Mouse (Mus musculus): ENCODE measurements around the gene Map1s. TPM values are rescaled to one million over a fixed set of nuclear protein-coding genes. Genes with fewer than 3 reads are reported as not detected.
A peak's percentile ranks its signal among the peaks of the same experiment; 100 is the strongest.

The Map1s gene
- polyA plus RNA-seq, 1 experiment from 2014 or later, result 41.5 TPM

DNA sequence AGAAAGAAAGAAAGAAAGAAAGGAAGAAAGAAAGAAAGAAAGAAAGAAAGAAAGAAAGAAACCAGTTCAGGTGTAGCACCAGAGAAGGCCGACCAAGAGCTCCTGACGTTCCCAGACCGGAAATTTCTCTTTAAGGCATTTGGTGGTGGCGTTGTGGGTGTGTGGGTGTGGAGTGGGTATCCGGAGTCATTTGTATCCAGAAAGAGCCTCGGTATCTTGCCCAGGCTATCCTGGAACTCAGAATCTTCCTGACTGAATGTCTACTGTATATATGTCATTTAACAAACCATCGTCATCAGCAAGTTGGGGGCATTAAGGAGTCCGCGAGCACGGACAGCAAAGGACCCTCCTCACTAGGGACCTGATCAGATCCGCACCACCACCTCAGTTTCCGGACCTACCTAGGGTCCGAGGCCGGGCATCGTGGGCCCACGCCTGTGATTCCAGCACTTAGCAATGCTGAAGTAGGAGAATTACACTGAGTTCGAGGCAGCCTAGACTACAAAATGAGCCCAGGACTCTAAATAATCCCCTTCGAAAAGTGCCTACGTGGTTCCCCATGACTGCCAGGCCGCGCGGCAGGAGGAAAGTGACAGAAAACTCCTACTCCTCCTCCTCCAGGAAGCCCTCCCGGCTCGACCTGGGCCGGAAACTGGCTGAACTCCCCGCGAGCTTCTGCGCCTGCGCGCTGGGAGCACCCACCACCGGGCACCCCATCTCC lies 32.9 kb upstream of the Map1s start:
- WGBS, result 4% methylated on average over 31 of the region's 31 CpGs
- no peaks in the 10 kb centered on the region for H3K9me3 ChIP-seq (ENCODE audit: control insufficient read depth, low read depth, low read length)
- 0 out of 2 replicates have a peak, but pooled peaks cover 2% of the 10 kb centered on the region for H3K36me3 ChIP-seq (ENCODE audit: control insufficient read depth, insufficient read depth, low read length)
- peak overlapping the region; percentile 81 for H3K27ac ChIP-seq (ENCODE audit: low read length)
- peaks cover 15% of the 10 kb centered on the region for H3K4me1 ChIP-seq (ENCODE audit: control insufficient read depth, insufficient read depth, low read length)
- H3K9ac ChIP-seq (replicated peaks; ENCODE audit: low read depth, low read length), result peak overlapping the region; percentile 72
- H3K27me3 ChIP-seq (ENCODE audit: control insufficient read depth, insufficient read depth, low read length), result no peaks in the 10 kb centered on the region
- H3K4me2 ChIP-seq (replicated peaks; ENCODE audit: low read depth, low read length), result peak overlapping the region; percentile 88
- H3K4me3 ChIP-seq (ENCODE audit: low read depth, low read length), result peak overlapping the region; percentile 80
- ATAC-seq (ENCODE audit: insufficient number of reproducible peaks, insufficient read depth, low FRiP score, low read depth), result no peak

- peak within 1 kb of the TSS; percentile 80 for H3K4me3 ChIP-seq (ENCODE audit: low read depth, low read length)
- ATAC-seq (ENCODE audit: insufficient number of reproducible peaks, insufficient read depth, low FRiP score, low read depth), result peak; percentile 88
- H3K9me3 ChIP-seq (ENCODE audit: control insufficient read depth, low read depth, low read length), result no peaks in the 10 kb centered on the region
- H3K4me1 ChIP-seq (ENCODE audit: control insufficient read depth, insufficient read depth, low read length), result peaks cover 11% of the 10 kb centered on the region
- 1% methylated on average over 46 of the region's 46 CpGs for WGBS
- H3K4me2 ChIP-seq (replicated peaks; ENCODE audit: low read depth, low read length), result peak within 1 kb of the TSS; percentile 88
- H3K9ac ChIP-seq (replicated peaks; ENCODE audit: low read depth, low read length), result peak within 1 kb of the TSS; percentile 72
- H3K27me3 ChIP-seq (ENCODE audit: control insufficient read depth, insufficient read depth, low read length), result no peaks in the 10 kb centered on the region
- H3K36me3 ChIP-seq (ENCODE audit: control insufficient read depth, insufficient read depth, low read length), result no peaks in the 10 kb centered on the region
- peak within 1 kb of the TSS; percentile 81 for H3K27ac ChIP-seq (ENCODE audit: low read length)
These were observed 32.3 kb upstream of the Map1s start, which contains the start of gene Ccdc124 for GRCm38 (mm10) chr8:70873364-70873985. Ccdc124 (minus strand) TSS chr8:70873935.

DNA sequence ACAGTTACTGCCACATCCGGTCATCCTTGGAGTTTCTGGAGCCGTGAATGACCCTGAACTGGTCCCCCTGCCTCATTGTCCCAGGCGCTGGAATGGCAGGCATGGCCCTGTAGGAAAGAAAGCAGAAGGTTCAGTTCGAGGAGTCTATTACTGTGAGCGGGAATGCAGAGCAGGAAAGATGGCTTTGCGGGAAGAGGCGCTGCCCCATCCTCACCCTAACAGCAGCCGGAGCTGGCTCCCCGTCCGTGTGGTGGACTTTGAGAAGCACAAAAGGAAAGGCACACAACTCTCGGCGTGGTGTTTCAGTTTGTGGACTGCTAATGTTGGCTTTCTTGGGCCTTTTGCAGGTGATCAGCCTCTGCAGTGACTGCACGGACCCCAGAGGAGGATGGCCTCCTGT lies 31.3 kb upstream of the Map1s start:
- no peaks in the 10 kb centered on the region for H3K36me3 ChIP-seq (ENCODE audit: control insufficient read depth, insufficient read depth, low read length)
- no peak overlapping the region for H3K27ac ChIP-seq (ENCODE audit: low read length)
- no peak for ATAC-seq (ENCODE audit: insufficient number of reproducible peaks, insufficient read depth, low FRiP score, low read depth)

GRCm38 (mm10) chr8:70876382-70876781 lies 29.4 kb upstream of the Map1s start:
- no peak overlapping the region for H3K27ac ChIP-seq (ENCODE audit: low read length)
- H3K4me3 ChIP-seq (ENCODE audit: low read depth, low read length), result no peak overlapping the region
- 49% methylated on average over 4 of the region's 4 CpGs for WGBS
- 0 out of 2 replicates have a peak, but pooled peaks have one; percentile 25 for ATAC-seq (ENCODE audit: insufficient number of reproducible peaks, insufficient read depth, low FRiP score, low read depth)
- H3K9me3 ChIP-seq (ENCODE audit: control insufficient read depth, low read depth, low read length), result no peaks in the 10 kb centered on the region
- peaks cover 4% of the 10 kb centered on the region; the same call in 1 of the 2 replicates for H3K4me1 ChIP-seq (ENCODE audit: control insufficient read depth, insufficient read depth, low read length)
- no peak overlapping the region for H3K9ac ChIP-seq (replicated peaks; ENCODE audit: low read depth, low read length)
- H3K4me2 ChIP-seq (replicated peaks; ENCODE audit: low read depth, low read length), result no peak overlapping the region
- H3K36me3 ChIP-seq (ENCODE audit: control insufficient read depth, insufficient read depth, low read length), result no peaks in the 10 kb centered on the region
- no peaks in the 10 kb centered on the region for H3K27me3 ChIP-seq (ENCODE audit: control insufficient read depth, insufficient read depth, low read length)

More for the DNA sequence above, 31.3 kb upstream of the Map1s start:
- no peak overlapping the region for H3K4me2 ChIP-seq (replicated peaks; ENCODE audit: low read depth, low read length)
- no peaks in the 10 kb centered on the region for H3K27me3 ChIP-seq (ENCODE audit: control insufficient read depth, insufficient read depth, low read length)
- WGBS, result 91% methylated on average over 13 of the region's 13 CpGs
- no peak overlapping the region for H3K4me3 ChIP-seq (ENCODE audit: low read depth, low read length)
- no peak overlapping the region for H3K9ac ChIP-seq (replicated peaks; ENCODE audit: low read depth, low read length)
- H3K4me1 ChIP-seq (ENCODE audit: control insufficient read depth, insufficient read depth, low read length), result peaks cover 4% of the 10 kb centered on the region; the same call in 1 of the 2 replicates
- H3K9me3 ChIP-seq (ENCODE audit: control insufficient read depth, low read depth, low read length), result no peaks in the 10 kb centered on the region

GRCm38 (mm10) chr8:70878178-70878577 lies 27.6 kb upstream of the Map1s start:
- no peaks in the 10 kb centered on the region for H3K9me3 ChIP-seq (ENCODE audit: control insufficient read depth, low read depth, low read length)
- H3K4me1 ChIP-seq (ENCODE audit: control insufficient read depth, insufficient read depth, low read length), result no peaks in the 10 kb centered on the region
- H3K36me3 ChIP-seq (ENCODE audit: control insufficient read depth, insufficient read depth, low read length), result no peaks in the 10 kb centered on the region
- H3K27ac ChIP-seq (ENCODE audit: low read length), result no peak overlapping the region
- no peaks in the 10 kb centered on the region for H3K27me3 ChIP-seq (ENCODE audit: control insufficient read depth, insufficient read depth, low read length)
- no peak overlapping the region for H3K4me3 ChIP-seq (ENCODE audit: low read depth, low read length)
- 42% methylated on average over 2 of the region's 2 CpGs for WGBS
- peak; percentile 29; the same call in 1 of the 2 replicates for ATAC-seq (ENCODE audit: insufficient number of reproducible peaks, insufficient read depth, low FRiP score, low read depth)
- H3K4me2 ChIP-seq (replicated peaks; ENCODE audit: low read depth, low read length), result no peak overlapping the region
- H3K9ac ChIP-seq (replicated peaks; ENCODE audit: low read depth, low read length), result no peak overlapping the region

GRCm38 (mm10) chr8:70879500-70879899 lies 26.2 kb upstream of the Map1s start:
- Histone ChIP-seq H3K9ac (replicated peaks; ENCODE audit: low read depth, low read length) (no peak overlapping the region), H3K4me3 (ENCODE audit: low read depth, low read length) (no peak overlapping the region), H3K9me3 (ENCODE audit: control insufficient read depth, low read depth, low read length) (no peaks in the 10 kb centered on the region), H3K4me2 (replicated peaks; ENCODE audit: low read depth, low read length) (no peak overlapping the region), H3K27me3 (ENCODE audit: control insufficient read depth, insufficient read depth, low read length) (no peaks in the 10 kb centered on the region), H3K27ac (ENCODE audit: low read length) (no peak overlapping the region), H3K36me3 (ENCODE audit: control insufficient read depth, insufficient read depth, low read length) (no peaks in the 10 kb centered on the region), H3K4me1 (ENCODE audit: control insufficient read depth, insufficient read depth, low read length) (no peaks in the 10 kb centered on the region)
- 59% methylated on average over 4 of the region's 4 CpGs for WGBS
- no peak for ATAC-seq (ENCODE audit: insufficient number of reproducible peaks, insufficient read depth, low FRiP score, low read depth)

- 8% methylated on average over 4 of the region's 4 CpGs for whole genome bisulfite sequencing
These were observed 25.6 kb upstream of the Map1s start for GRCm38 (mm10) chr8:70880126-70880525.

GRCm38 (mm10) chr8:70880546-70880945 lies 25.2 kb upstream of the Map1s start:
- no peak overlapping the region for H3K4me2 ChIP-seq (replicated peaks; ENCODE audit: low read depth, low read length)
- no peak overlapping the region for H3K9ac ChIP-seq (replicated peaks; ENCODE audit: low read depth, low read length)

More at GRCm38 (mm10) chr8:70880126-70880525, 25.6 kb upstream of the Map1s start:
- ATAC-seq (ENCODE audit: insufficient number of reproducible peaks, insufficient read depth, low FRiP score, low read depth), result no peak
- Histone ChIP-seq H3K4me1 (ENCODE audit: control insufficient read depth, insufficient read depth, low read length) (no peaks in the 10 kb centered on the region), H3K4me3 (ENCODE audit: low read depth, low read length) (no peak overlapping the region), H3K9ac (replicated peaks; ENCODE audit: low read depth, low read length) (no peak overlapping the region), H3K4me2 (replicated peaks; ENCODE audit: low read depth, low read length) (no peak overlapping the region), H3K27ac (ENCODE audit: low read length) (no peak overlapping the region), H3K9me3 (ENCODE audit: control insufficient read depth, low read depth, low read length) (no peaks in the 10 kb centered on the region), H3K27me3 (ENCODE audit: control insufficient read depth, insufficient read depth, low read length) (no peaks in the 10 kb centered on the region), H3K36me3 (ENCODE audit: control insufficient read depth, insufficient read depth, low read length) (no peaks in the 10 kb centered on the region)

More at GRCm38 (mm10) chr8:70880546-70880945, 25.2 kb upstream of the Map1s start:
- Histone ChIP-seq H3K27me3 (ENCODE audit: control insufficient read depth, insufficient read depth, low read length) (no peaks in the 10 kb centered on the region), H3K27ac (ENCODE audit: low read length) (no peak overlapping the region), H3K4me3 (ENCODE audit: low read depth, low read length) (no peak overlapping the region), H3K9me3 (ENCODE audit: control insufficient read depth, low read depth, low read length) (no peaks in the 10 kb centered on the region), H3K4me1 (ENCODE audit: control insufficient read depth, insufficient read depth, low read length) (no peaks in the 10 kb centered on the region), H3K36me3 (ENCODE audit: control insufficient read depth, insufficient read depth, low read length) (no peaks in the 10 kb centered on the region)
- 19% methylated on average over 11 of the region's 11 CpGs for WGBS
- ATAC-seq (ENCODE audit: insufficient number of reproducible peaks, insufficient read depth, low FRiP score, low read depth), result peak; percentile 46; the same call in 1 of the 2 replicates
